Mouse (Mus musculus) stomach, postnatal 0 days (tissue): Measurements from ENCODE around the gene Atp13a1. TPM values are rescaled to one million over a fixed set of nuclear protein-coding genes. Genes with fewer than 3 reads are reported as not detected.

ENCODE experiments used
- ATAC-seq: fragments of 200-750 bp; cut with Nextera tagmentation; 2 replicates; pipeline ENCODE4 v1.8.0; 2017; ENCODE audit not compliant: low FRiP score, low TSS enrichment
- DNase-seq: peaks from one replicate; pipeline ENCODE4 v3.0.0-alpha.2; 2016; ENCODE audit warnings: low spot score
- H3K27ac ChIP-seq: fragments of 300-500 bp; sonication (generic); replicated peaks from 2 replicates; pipeline ENCODE4 v1.5.1; 2014; ENCODE audit warnings: mild to moderate bottlenecking, control low read depth
- H3K27me3 ChIP-seq: fragments of 300-500 bp; sonication (generic); 2 replicates; pipeline ENCODE4 v1.6.1; 2014; ENCODE audit warnings: low read length; ENCODE audit not compliant: control insufficient read depth, insufficient read depth
- H3K36me3 ChIP-seq: fragments of 300-500 bp; sonication (generic); 2 replicates; pipeline ENCODE4 v1.6.1; 2014; ENCODE audit warnings: low read length, mixed read lengths; ENCODE audit not compliant: control insufficient read depth, insufficient read depth
- H3K4me1 ChIP-seq: fragments of 300-500 bp; sonication (generic); replicated peaks from 2 replicates; pipeline ENCODE4 v1.6.1; 2014; ENCODE audit warnings: antibody characterized with exemption; ENCODE audit not compliant: control insufficient read depth, insufficient read depth
- H3K4me2 ChIP-seq: fragments of 300-500 bp; sonication (generic); replicated peaks from 2 replicates; pipeline ENCODE4 v1.6.1; 2014; ENCODE audit warnings: low read depth, mild to moderate bottlenecking, control low read depth, moderate library complexity
- H3K4me3 ChIP-seq: fragments of 300-500 bp; sonication (generic); 2 replicates; pipeline ENCODE4 v1.5.1; 2014; ENCODE audit warnings: low read depth, low read length, control low read depth
- H3K9ac ChIP-seq: fragments of 300-500 bp; sonication (generic); 2 replicates; pipeline ENCODE4 v1.6.1; 2014; ENCODE audit warnings: mild to moderate bottlenecking, low read length, control low read depth, mixed read lengths
- H3K9me3 ChIP-seq: fragments of 300-500 bp; sonication (generic); 2 replicates; pipeline ENCODE4 v1.6.1; 2016; ENCODE audit warnings: low read length; ENCODE audit not compliant: control insufficient read depth
- CTCF ChIP-seq: IDR thresholded peaks from 2 replicates; pipeline ENCODE4 v1.5.1; 2016; ENCODE audit warnings: antibody characterized with exemption, low read depth, mild to moderate bottlenecking, moderate library complexity
- EP300 ChIP-seq: optimal IDR thresholded peaks from 2 replicates; pipeline ENCODE3; 2016; ENCODE audit warnings: antibody characterized with exemption
- WGBS: fragments of 180-500 bp; shearing (Covaris S2); extraction: QIAGEN DNeasy Blood & Tissue Kit; methylation state at CpG from one replicate; pipeline ENCODE4 v1.1.7; 2014; 5-methylcytosine and 5-hydroxymethylcytosine counted together
- polyA plus RNA-seq: library from polyadenylated mRNA; unstranded; fragments of >200 nt; fragmentation: Nextera tagmentation; extraction: Ambion mirVana; gene quantifications from 2 replicates; pipeline ENCODE4 v1.2.1, GENCODE M21; 2015

Atp13a1 gene
- polyA plus RNA-seq, 1 experiment from 2014 or later, result 19.4 TPM

DNA sequence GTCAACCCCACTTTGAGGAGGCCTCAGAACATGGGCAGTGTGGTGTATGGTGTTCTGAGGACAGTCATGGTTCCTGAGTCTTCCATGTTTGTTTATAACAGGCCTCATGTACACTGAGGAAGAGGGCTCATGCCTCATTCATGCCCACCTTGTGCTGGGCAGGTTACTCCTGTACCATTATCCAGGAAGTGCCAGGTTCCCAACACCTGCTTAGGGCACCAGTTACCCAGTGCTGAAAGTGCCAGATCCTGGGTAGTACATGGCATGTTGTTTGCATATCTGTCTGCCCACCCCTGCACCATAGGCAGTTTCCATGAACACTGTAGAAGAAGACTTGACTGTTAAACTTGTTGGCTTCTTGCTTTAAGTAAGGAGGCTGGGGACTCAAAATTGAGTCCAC is 11.3 kb downstream of the Atp13a1 start:
- no peaks in the 10 kb centered on the region for H3K9me3 ChIP-seq
- DNase-seq (no peak), ATAC-seq (no peak)
- peaks cover 71% of the 10 kb centered on the region for H3K36me3 ChIP-seq
- no peak overlapping the region for H3K9ac ChIP-seq
- H3K27me3 ChIP-seq, result no peaks in the 10 kb centered on the region
- H3K4me3 ChIP-seq, result no peak overlapping the region
- no peak overlapping the region for H3K27ac ChIP-seq
- H3K4me1 ChIP-seq, result no peaks in the 10 kb centered on the region
- no peak overlapping the region for H3K4me2 ChIP-seq
- TF ChIP-seq EP300 (no peak), CTCF (no peak)

DNA sequence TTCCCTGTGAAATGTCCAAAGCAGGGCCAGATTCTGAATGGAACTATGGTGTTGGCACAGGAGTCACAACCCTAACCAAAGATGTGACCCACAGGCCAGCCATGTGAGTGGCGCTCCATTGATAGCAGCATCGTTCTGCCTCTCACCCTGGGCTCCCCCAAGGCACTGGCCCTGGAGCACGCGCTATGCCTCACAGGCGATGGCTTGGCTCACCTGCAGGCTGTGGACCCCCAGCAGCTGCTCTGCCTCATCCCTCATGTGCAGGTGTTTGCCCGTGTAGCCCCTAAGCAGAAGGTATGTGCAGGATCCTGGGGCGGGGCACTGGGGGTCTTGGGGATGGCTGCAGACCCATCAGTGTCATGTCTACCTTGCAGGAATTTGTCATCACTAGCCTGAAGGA is 12.4 kb downstream of the Atp13a1 start:
- no peak overlapping the region for H3K4me3 ChIP-seq
- no peak for ATAC-seq
- no peak for TF ChIP-seq EP300
- TF ChIP-seq CTCF, result no peak
- WGBS, result 93% methylated on average over 7 of the region's 7 CpGs
- no peaks in the 10 kb centered on the region for H3K27me3 ChIP-seq
- H3K36me3 ChIP-seq, result peaks cover 67% of the 10 kb centered on the region
- DNase-seq, result no peak
- H3K9me3 ChIP-seq, result no peaks in the 10 kb centered on the region
- H3K4me1 ChIP-seq, result no peaks in the 10 kb centered on the region
- no peak overlapping the region for H3K4me2 ChIP-seq
- H3K9ac ChIP-seq, result no peak overlapping the region
- H3K27ac ChIP-seq, result no peak overlapping the region

DNA sequence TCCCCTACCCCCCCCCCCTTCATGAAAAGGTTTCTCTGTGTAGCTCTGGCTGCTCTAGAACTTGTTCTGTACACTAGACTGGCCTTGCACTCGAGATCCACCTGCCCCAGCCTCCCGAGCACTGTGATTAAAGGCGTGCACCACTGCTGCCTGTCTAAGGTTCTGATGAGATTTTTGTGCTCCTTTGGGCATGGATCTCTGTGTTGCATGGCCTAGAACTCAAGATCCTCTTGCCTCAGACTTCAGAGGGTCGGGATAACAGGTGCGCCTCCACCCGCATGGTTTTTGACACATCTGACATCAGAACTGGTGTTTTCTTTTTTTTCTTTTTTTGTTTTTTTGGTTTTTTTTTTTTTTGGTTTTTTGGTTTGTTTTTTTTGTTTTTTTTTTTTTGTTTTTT is 13.6 kb downstream of the Atp13a1 start:
- WGBS, result 91% methylated on average over 6 of the region's 6 CpGs
- peaks cover 60% of the 10 kb centered on the region for H3K36me3 ChIP-seq
- no peaks in the 10 kb centered on the region for H3K27me3 ChIP-seq
- ATAC-seq (no peak), DNase-seq (no peak)
- TF ChIP-seq CTCF (no peak), EP300 (no peak)
- no peak overlapping the region for H3K4me2 ChIP-seq
- no peaks in the 10 kb centered on the region for H3K9me3 ChIP-seq
- H3K4me3 ChIP-seq, result no peak overlapping the region
- H3K4me1 ChIP-seq, result no peaks in the 10 kb centered on the region
- no peak overlapping the region for H3K9ac ChIP-seq
- H3K27ac ChIP-seq, result no peak overlapping the region

DNA sequence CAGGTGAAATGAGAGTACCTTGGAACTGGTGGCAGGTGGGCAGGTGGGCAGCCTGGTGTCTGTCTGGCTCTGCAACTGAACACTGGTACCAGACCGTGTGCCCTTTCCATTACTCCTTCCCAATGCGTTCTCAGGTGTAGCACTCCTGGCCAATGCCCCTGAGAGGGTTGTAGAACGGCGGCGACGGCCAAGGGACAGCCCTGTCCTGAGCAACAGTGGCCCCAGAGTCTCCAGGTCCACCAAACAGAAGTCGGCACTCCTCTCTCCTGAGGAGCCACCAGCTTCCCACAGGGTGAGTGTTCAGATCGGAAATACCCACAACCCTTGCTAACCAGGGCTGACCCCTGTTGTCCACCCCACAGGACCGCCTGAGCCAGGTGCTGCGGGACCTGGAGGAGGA is 14.1 kb downstream of the Atp13a1 start:
- Histone ChIP-seq H3K36me3 (peaks cover 57% of the 10 kb centered on the region), H3K27ac (no peak overlapping the region), H3K9me3 (no peaks in the 10 kb centered on the region), H3K4me2 (no peak overlapping the region), H3K4me1 (no peaks in the 10 kb centered on the region), H3K27me3 (no peaks in the 10 kb centered on the region), H3K9ac (no peak overlapping the region), H3K4me3 (no peak overlapping the region)
- ATAC-seq (no peak), DNase-seq (no peak)
- 93% methylated on average over 10 of the region's 10 CpGs for WGBS
- TF ChIP-seq EP300, result no peak
- TF ChIP-seq CTCF, result no peak

DNA sequence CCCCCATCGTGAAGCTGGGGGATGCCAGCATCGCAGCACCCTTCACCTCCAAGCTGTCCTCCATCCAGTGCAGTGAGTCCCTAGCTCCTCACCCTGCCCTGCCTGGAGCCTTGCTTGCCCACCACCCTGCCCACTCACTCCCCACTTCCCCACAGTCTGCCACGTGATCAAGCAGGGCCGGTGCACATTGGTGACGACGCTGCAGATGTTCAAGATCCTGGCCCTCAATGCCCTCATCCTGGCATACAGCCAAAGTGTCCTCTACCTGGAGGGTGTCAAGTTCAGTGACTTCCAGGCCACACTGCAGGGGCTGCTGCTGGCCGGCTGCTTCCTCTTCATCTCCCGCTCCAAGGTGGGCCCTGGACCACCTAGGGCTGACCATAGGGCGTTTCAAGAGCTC is 14.5 kb downstream of the Atp13a1 start:
- no peaks in the 10 kb centered on the region for H3K27me3 ChIP-seq
- no peak overlapping the region for H3K27ac ChIP-seq
- H3K9ac ChIP-seq, result no peak overlapping the region
- 87% methylated on average over 8 of the region's 9 CpGs for WGBS
- ATAC-seq, result no peak
- H3K4me2 ChIP-seq, result no peak overlapping the region
- TF ChIP-seq CTCF (no peak), EP300 (no peak)
- peaks cover 53% of the 10 kb centered on the region for H3K36me3 ChIP-seq
- no peak overlapping the region for H3K4me3 ChIP-seq
- no peaks in the 10 kb centered on the region for H3K9me3 ChIP-seq
- no peak for DNase-seq
- no peaks in the 10 kb centered on the region for H3K4me1 ChIP-seq

DNA sequence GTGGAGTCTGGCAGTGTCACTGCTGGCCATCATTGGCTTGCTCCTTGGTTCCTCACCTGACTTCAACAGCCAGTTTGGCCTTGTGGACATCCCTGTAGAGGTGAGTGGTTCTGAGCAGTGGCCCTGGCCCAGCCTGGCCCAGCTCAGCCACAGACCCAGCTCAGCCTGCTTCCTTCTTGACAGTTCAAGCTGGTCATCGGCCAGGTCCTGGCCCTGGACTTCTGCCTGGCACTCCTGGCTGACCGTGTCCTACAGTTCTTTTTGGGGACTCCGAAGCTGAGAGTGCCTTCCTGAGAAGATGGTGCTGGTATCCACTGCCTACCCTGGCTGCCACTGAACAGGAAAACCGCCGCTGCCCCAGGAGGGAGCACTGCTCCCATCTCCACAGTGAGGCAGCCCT is 16.3 kb downstream of the Atp13a1 start:
- no peak for TF ChIP-seq EP300
- no peak for TF ChIP-seq CTCF
- Histone ChIP-seq H3K27me3 (no peaks in the 10 kb centered on the region), H3K27ac (no peak overlapping the region), H3K36me3 (peaks cover 39% of the 10 kb centered on the region), H3K4me2 (no peak overlapping the region), H3K4me1 (no peaks in the 10 kb centered on the region), H3K9ac (no peak overlapping the region), H3K4me3 (no peak overlapping the region), H3K9me3 (no peaks in the 10 kb centered on the region)
- ATAC-seq, result no peak
- WGBS, result 93% methylated on average over 5 of the region's 5 CpGs
- no peak for DNase-seq
